Mouse (Mus musculus) kidney, adult 2 months (tissue): ENCODE results near the gene Arpc2.

Source experiments
- CTCF ChIP-seq: fragments of 200-500 bp; conservative IDR thresholded peaks from 2 replicates; pipeline ENCODE4 v1.5.1; 2011; ENCODE audit warnings: low read depth, mild to moderate bottlenecking, control low read depth, low read length, moderate library complexity, mixed read lengths; ENCODE audit not compliant: insufficient read depth, insufficient read length
- POLR2A ChIP-seq: fragments of 200-500 bp; IDR thresholded peaks from one replicate; pipeline ENCODE4 v1.6.1; 2011; ENCODE audit warnings: low read depth, low read length, control low read depth

GRCm38 (mm10) chr1:74302835-74303234, 67.0 kb downstream of the Arpc2 start:
- TF ChIP-seq CTCF, result no peak
- no peak for TF ChIP-seq POLR2A
